Mouse (Mus musculus): ENCODE results near the gene Gm2663. TPM values are rescaled to one million over a fixed set of nuclear protein-coding genes. Genes with fewer than 3 reads are reported as not detected.
"Not testable (repeated sequence)": the region's sequence is repeated elsewhere in the genome, so short reads cannot be mapped to it uniquely, and the experiment has no call there.

Gene Gm2663
- 0.55 TPM in 1 of 2 replicates, not detected in the other for polyA plus RNA-seq (2014; fragmentation: Nextera tagmentation; extraction: Ambion mirVana)

- ATAC-seq (ENCODE audit: insufficient number of reproducible peaks, insufficient read depth, low FRiP score, low read depth); H3K27ac ChIP-seq (replicated peaks in 1 of 2; ENCODE audit: control insufficient read depth in 1 of 2, insufficient read depth in 1 of 2, low read depth in 2 of 2, low read length in 2 of 2); H3K36me3 ChIP-seq (ENCODE audit: control insufficient read depth, insufficient read depth, low read length); H3K4me2 ChIP-seq (ENCODE audit: low read length); H3K9me3 ChIP-seq (ENCODE audit: control insufficient read depth, low read length); H3K4me1 ChIP-seq (ENCODE audit: control insufficient read depth in 2 of 2, insufficient read depth in 2 of 2, low read length in 2 of 2); H3K9ac ChIP-seq (ENCODE audit: low read length); H3K27me3 ChIP-seq (ENCODE audit: control insufficient read depth, insufficient read depth, low read length); H3K4me3 ChIP-seq (ENCODE audit: control insufficient read depth in 1 of 2, insufficient read depth in 1 of 2, low read depth in 1 of 2, low read length in 2 of 2): not testable (repeated sequence)
Observed at GRCm38 (mm10) chr6:40999379-40999778, at the start of gene Gm2663. Gm2663 (minus strand) TSS chr6:40999479.

GRCm38 (mm10) chr6:41048602-41049001 lies 49.3 kb upstream of the Gm2663 start:
- no peaks in the 10 kb centered on the region for H3K27me3 ChIP-seq (ENCODE audit: control insufficient read depth, insufficient read depth, low read length)
- no peak for ATAC-seq (ENCODE audit: insufficient number of reproducible peaks, insufficient read depth, low FRiP score, low read depth)
- 73% methylated on average over 1 of the region's 1 CpGs for WGBS
- no peak overlapping the region for H3K27ac ChIP-seq (replicated peaks in 1 of 2; ENCODE audit: control insufficient read depth in 1 of 2, insufficient read depth in 1 of 2, low read depth in 2 of 2, low read length in 2 of 2)
- no peak overlapping the region for H3K4me2 ChIP-seq (ENCODE audit: low read length)
- H3K36me3 ChIP-seq (ENCODE audit: control insufficient read depth, insufficient read depth, low read length) = no peaks in the 10 kb centered on the region
- H3K9me3 ChIP-seq (ENCODE audit: control insufficient read depth, low read length) = no peaks in the 10 kb centered on the region
- H3K4me1 ChIP-seq (ENCODE audit: control insufficient read depth in 2 of 2, insufficient read depth in 2 of 2, low read length in 2 of 2) = no peaks in the 10 kb centered on the region
- no peak overlapping the region for H3K9ac ChIP-seq (ENCODE audit: low read length)
- H3K4me3 ChIP-seq (ENCODE audit: control insufficient read depth in 1 of 2, insufficient read depth in 1 of 2, low read depth in 1 of 2, low read length in 2 of 2) = no peak overlapping the region

- no peaks in the 10 kb centered on the region for H3K4me1 ChIP-seq (ENCODE audit: control insufficient read depth in 2 of 2, insufficient read depth in 2 of 2, low read length in 2 of 2)
- no peak overlapping the region for H3K27ac ChIP-seq (replicated peaks in 1 of 2; ENCODE audit: control insufficient read depth in 1 of 2, insufficient read depth in 1 of 2, low read depth in 2 of 2, low read length in 2 of 2)
- ATAC-seq (ENCODE audit: insufficient number of reproducible peaks, insufficient read depth, low FRiP score, low read depth) = no peak
- no peaks in the 10 kb centered on the region for H3K36me3 ChIP-seq (ENCODE audit: control insufficient read depth, insufficient read depth, low read length)
- no peak overlapping the region for H3K4me2 ChIP-seq (ENCODE audit: low read length)
- no peak overlapping the region for H3K9ac ChIP-seq (ENCODE audit: low read length)
- H3K27me3 ChIP-seq (ENCODE audit: control insufficient read depth, insufficient read depth, low read length) = no peaks in the 10 kb centered on the region
- H3K9me3 ChIP-seq (ENCODE audit: control insufficient read depth, low read length) = no peaks in the 10 kb centered on the region
- 83% methylated on average over 1 of the region's 1 CpGs for WGBS
- H3K4me3 ChIP-seq (ENCODE audit: control insufficient read depth in 1 of 2, insufficient read depth in 1 of 2, low read depth in 1 of 2, low read length in 2 of 2) = no peak overlapping the region
Observed at GRCm38 (mm10) chr6:41047961-41048360, 48.7 kb upstream of the Gm2663 start.

- H3K9me3 ChIP-seq (ENCODE audit: control insufficient read depth, low read length) = no peaks in the 10 kb centered on the region
- no peak overlapping the region for H3K27ac ChIP-seq (replicated peaks in 1 of 2; ENCODE audit: control insufficient read depth in 1 of 2, insufficient read depth in 1 of 2, low read depth in 2 of 2, low read length in 2 of 2)
- H3K36me3 ChIP-seq (ENCODE audit: control insufficient read depth, insufficient read depth, low read length) = no peaks in the 10 kb centered on the region
- no peaks in the 10 kb centered on the region for H3K27me3 ChIP-seq (ENCODE audit: control insufficient read depth, insufficient read depth, low read length)
- no peak for ATAC-seq (ENCODE audit: insufficient number of reproducible peaks, insufficient read depth, low FRiP score, low read depth)
- no peaks in the 10 kb centered on the region for H3K4me1 ChIP-seq (ENCODE audit: control insufficient read depth in 2 of 2, insufficient read depth in 2 of 2, low read length in 2 of 2)
- no peak overlapping the region for H3K9ac ChIP-seq (ENCODE audit: low read length)
- H3K4me3 ChIP-seq (ENCODE audit: control insufficient read depth in 1 of 2, insufficient read depth in 1 of 2, low read depth in 1 of 2, low read length in 2 of 2) = no peak overlapping the region
- no peak overlapping the region for H3K4me2 ChIP-seq (ENCODE audit: low read length)
- WGBS = 62% methylated on average over 1 of the region's 1 CpGs
Observed at GRCm38 (mm10) chr6:41047202-41047601, 47.9 kb upstream of the Gm2663 start.

- WGBS = 53% methylated on average over 2 of the region's 2 CpGs
- no peak overlapping the region for H3K27ac ChIP-seq (replicated peaks in 1 of 2; ENCODE audit: control insufficient read depth in 1 of 2, insufficient read depth in 1 of 2, low read depth in 2 of 2, low read length in 2 of 2)
- no peaks in the 10 kb centered on the region for H3K36me3 ChIP-seq (ENCODE audit: control insufficient read depth, insufficient read depth, low read length)
- H3K4me3 ChIP-seq (ENCODE audit: control insufficient read depth in 1 of 2, insufficient read depth in 1 of 2, low read depth in 1 of 2, low read length in 2 of 2) = no peak overlapping the region
- no peaks in the 10 kb centered on the region for H3K27me3 ChIP-seq (ENCODE audit: control insufficient read depth, insufficient read depth, low read length)
- no peaks in the 10 kb centered on the region for H3K4me1 ChIP-seq (ENCODE audit: control insufficient read depth in 2 of 2, insufficient read depth in 2 of 2, low read length in 2 of 2)
- H3K9ac ChIP-seq (ENCODE audit: low read length) = no peak overlapping the region
- no peak overlapping the region for H3K4me2 ChIP-seq (ENCODE audit: low read length)
- H3K9me3 ChIP-seq (ENCODE audit: control insufficient read depth, low read length) = no peaks in the 10 kb centered on the region
- no peak for ATAC-seq (ENCODE audit: insufficient number of reproducible peaks, insufficient read depth, low FRiP score, low read depth)
Observed at GRCm38 (mm10) chr6:41046553-41046952, 47.3 kb upstream of the Gm2663 start.

GRCm38 (mm10) chr6:41044753-41045152 lies 45.5 kb upstream of the Gm2663 start:
- Histone ChIP-seq H3K4me2 (ENCODE audit: low read length) (no peak overlapping the region), H3K27ac (replicated peaks in 1 of 2; ENCODE audit: control insufficient read depth in 1 of 2, insufficient read depth in 1 of 2, low read depth in 2 of 2, low read length in 2 of 2) (no peak overlapping the region), H3K4me1 (ENCODE audit: control insufficient read depth in 2 of 2, insufficient read depth in 2 of 2, low read length in 2 of 2) (no peaks in the 10 kb centered on the region), H3K27me3 (ENCODE audit: control insufficient read depth, insufficient read depth, low read length) (no peaks in the 10 kb centered on the region), H3K4me3 (ENCODE audit: control insufficient read depth in 1 of 2, insufficient read depth in 1 of 2, low read depth in 1 of 2, low read length in 2 of 2) (no peak overlapping the region), H3K36me3 (ENCODE audit: control insufficient read depth, insufficient read depth, low read length) (no peaks in the 10 kb centered on the region), H3K9me3 (ENCODE audit: control insufficient read depth, low read length) (no peaks in the 10 kb centered on the region), H3K9ac (ENCODE audit: low read length) (no peak overlapping the region)
- WGBS = 79% methylated on average over 1 of the region's 1 CpGs
- no peak for ATAC-seq (ENCODE audit: insufficient number of reproducible peaks, insufficient read depth, low FRiP score, low read depth)

- no peak overlapping the region for H3K4me2 ChIP-seq (ENCODE audit: low read length)
- WGBS = 81% methylated on average over 1 of the region's 1 CpGs
- no peak overlapping the region for H3K27ac ChIP-seq (replicated peaks in 1 of 2; ENCODE audit: control insufficient read depth in 1 of 2, insufficient read depth in 1 of 2, low read depth in 2 of 2, low read length in 2 of 2)
- no peaks in the 10 kb centered on the region for H3K27me3 ChIP-seq (ENCODE audit: control insufficient read depth, insufficient read depth, low read length)
- no peak overlapping the region for H3K4me3 ChIP-seq (ENCODE audit: control insufficient read depth in 1 of 2, insufficient read depth in 1 of 2, low read depth in 1 of 2, low read length in 2 of 2)
- ATAC-seq (ENCODE audit: insufficient number of reproducible peaks, insufficient read depth, low FRiP score, low read depth) = no peak
- no peaks in the 10 kb centered on the region for H3K9me3 ChIP-seq (ENCODE audit: control insufficient read depth, low read length)
- H3K4me1 ChIP-seq (ENCODE audit: control insufficient read depth in 2 of 2, insufficient read depth in 2 of 2, low read length in 2 of 2) = no peaks in the 10 kb centered on the region
- no peaks in the 10 kb centered on the region for H3K36me3 ChIP-seq (ENCODE audit: control insufficient read depth, insufficient read depth, low read length)
- H3K9ac ChIP-seq (ENCODE audit: low read length) = no peak overlapping the region
Observed at GRCm38 (mm10) chr6:41044314-41044713, 45.0 kb upstream of the Gm2663 start.

- H3K9ac ChIP-seq (ENCODE audit: low read length) = no peak within 1 kb of the TSS
- ATAC-seq (ENCODE audit: insufficient number of reproducible peaks, insufficient read depth, low FRiP score, low read depth) = no peak
Observed at GRCm38 (mm10) chr6:41035409-41035808, 36.1 kb upstream of the Gm2663 start, which contains the start of gene 2210010C04Rik. 2210010C04Rik (minus strand) TSS chr6:41035509.

More at GRCm38 (mm10) chr6:41035409-41035808, 36.1 kb upstream of the Gm2663 start, which contains the start of gene 2210010C04Rik:
- Histone ChIP-seq H3K27ac (replicated peaks in 1 of 2; ENCODE audit: control insufficient read depth in 1 of 2, insufficient read depth in 1 of 2, low read depth in 2 of 2, low read length in 2 of 2) (no peak within 1 kb of the TSS), H3K9me3 (ENCODE audit: control insufficient read depth, low read length) (no peaks in the 10 kb centered on the region), H3K4me3 (ENCODE audit: control insufficient read depth in 1 of 2, insufficient read depth in 1 of 2, low read depth in 1 of 2, low read length in 2 of 2) (no peak within 1 kb of the TSS), H3K4me1 (ENCODE audit: control insufficient read depth in 2 of 2, insufficient read depth in 2 of 2, low read length in 2 of 2) (no peaks in the 10 kb centered on the region), H3K36me3 (ENCODE audit: control insufficient read depth, insufficient read depth, low read length) (no peaks in the 10 kb centered on the region), H3K27me3 (ENCODE audit: control insufficient read depth, insufficient read depth, low read length) (no peaks in the 10 kb centered on the region), H3K4me2 (ENCODE audit: low read length) (no peak within 1 kb of the TSS)

Data from heart, embryonic 14.5 days (tissue).